Mouse (Mus musculus) right cerebral cortex, postnatal 25 days (tissue): ENCODE results near the gene Nfib.

Experiments used
- DNase-seq: peaks from one replicate; pipeline ENCODE4 v3.0.0; 2022

Nfib gene

GRCm38 (mm10) chr4:82587146-82587870 is 118.2 kb downstream of the Nfib start:
- DNase-seq, result no peak

- DNase-seq, result no peak
Measured at GRCm38 (mm10) chr4:82586637-82587036, 118.9 kb downstream of the Nfib start.

- DNase-seq, result no peak
Measured at GRCm38 (mm10) chr4:82585536-82585935, 120.0 kb downstream of the Nfib start.

DNA sequence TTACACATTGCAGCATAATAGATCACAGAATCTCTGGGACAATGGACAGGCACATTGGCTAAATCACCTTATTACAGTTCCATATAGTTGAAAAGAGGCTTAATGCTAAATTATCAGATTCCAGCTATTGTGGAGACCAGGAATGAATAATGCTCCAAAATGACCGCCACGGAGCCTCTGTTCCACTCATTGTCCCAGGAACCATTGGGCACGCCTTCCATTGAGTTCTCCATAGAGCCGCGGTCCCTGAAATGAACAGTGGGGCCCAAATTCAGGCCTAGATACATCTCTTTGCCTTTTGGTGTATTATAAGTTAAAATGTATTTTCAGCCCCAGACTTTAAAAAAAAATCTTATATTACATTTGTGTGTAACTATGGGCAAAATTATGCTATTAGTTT is 120.5 kb downstream of the Nfib start:
- DNase-seq, result no peak

DNA sequence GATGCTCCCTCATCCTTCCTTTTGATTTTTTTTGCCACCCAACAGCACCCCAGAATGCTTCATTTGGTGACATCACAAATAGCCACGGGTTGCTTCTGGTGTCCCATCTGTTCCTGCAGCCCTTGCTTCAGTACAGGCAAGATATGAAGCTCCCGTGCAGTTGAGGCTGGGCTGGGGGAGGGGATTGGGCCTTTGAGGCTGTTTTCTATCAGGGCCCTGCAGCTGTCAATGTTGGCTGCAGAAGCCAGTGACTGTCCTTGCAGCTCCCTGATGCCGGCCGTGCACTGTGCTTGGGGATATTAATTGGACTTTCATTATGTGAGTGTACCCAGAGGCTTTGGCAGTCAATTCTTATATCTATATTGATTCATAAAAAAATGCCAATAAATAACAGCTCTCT is 121.0 kb downstream of the Nfib start:
- DNase-seq, result no peak

DNA sequence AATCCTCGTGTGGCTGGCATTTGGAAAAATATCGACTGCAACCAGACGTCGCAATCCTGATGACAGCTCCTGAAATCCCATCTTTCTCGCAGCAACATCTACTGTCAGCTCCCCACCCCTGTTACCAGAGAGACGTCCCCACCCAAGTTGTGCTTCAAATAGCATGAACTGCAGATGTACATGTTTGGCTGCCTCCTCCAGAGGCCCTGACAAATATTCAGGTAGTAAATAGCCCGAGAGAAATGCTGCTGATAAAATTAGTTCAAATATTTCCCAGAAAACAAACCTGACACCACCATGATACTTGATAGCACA is 132.3 kb downstream of the Nfib start:
- no peak for DNase-seq

GRCm38 (mm10) chr4:82572410-82573290 is 132.9 kb downstream of the Nfib start:
- DNase-seq, result no peak

- DNase-seq, result no peak
Measured at GRCm38 (mm10) chr4:82558816-82559215, 146.7 kb downstream of the Nfib start.

- no peak for DNase-seq
Measured at GRCm38 (mm10) chr4:82555673-82556171, 149.8 kb downstream of the Nfib start.

DNA sequence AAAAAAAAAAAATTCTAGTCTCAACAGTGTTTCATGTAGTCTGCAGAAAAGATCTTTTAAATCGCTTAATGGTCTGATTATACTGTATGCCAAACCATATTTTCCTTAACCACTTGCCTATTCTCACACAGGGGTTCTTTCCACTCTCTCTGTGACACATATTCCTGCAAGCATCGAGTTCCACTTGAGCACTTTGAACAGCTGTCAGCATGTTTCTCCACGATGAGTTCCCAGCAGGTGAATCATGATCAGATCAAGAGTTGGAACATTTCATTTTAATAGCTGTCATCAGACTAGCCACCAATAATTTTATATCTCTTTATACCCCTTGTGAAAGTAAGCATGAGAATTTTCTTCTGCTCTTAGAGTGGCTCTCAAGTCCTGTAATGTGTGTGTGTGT is 151.9 kb downstream of the Nfib start:
- DNase-seq, result no peak

DNA sequence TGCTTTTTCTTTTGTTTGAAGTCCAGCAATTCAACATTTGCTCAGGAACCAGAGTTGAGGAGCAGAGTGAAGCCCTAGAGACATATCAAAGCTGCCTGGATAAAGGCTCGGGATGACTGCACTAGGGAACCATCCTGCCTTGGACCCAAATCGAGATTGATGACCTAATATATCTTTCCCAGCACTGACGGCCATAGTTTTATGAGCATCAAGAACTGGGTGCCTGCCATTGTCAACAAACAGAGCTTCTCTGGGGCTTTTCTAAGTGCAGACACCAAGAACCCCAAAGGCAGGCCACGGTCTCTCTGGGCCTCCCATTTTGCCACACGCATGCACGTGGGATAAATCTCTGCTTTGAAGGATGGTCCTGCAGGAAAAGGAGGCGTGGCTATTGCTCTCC is 153.3 kb downstream of the Nfib start:
- no peak for DNase-seq

GRCm38 (mm10) chr4:82549762-82550380 is 155.7 kb downstream of the Nfib start:
- DNase-seq, result no peak

DNA sequence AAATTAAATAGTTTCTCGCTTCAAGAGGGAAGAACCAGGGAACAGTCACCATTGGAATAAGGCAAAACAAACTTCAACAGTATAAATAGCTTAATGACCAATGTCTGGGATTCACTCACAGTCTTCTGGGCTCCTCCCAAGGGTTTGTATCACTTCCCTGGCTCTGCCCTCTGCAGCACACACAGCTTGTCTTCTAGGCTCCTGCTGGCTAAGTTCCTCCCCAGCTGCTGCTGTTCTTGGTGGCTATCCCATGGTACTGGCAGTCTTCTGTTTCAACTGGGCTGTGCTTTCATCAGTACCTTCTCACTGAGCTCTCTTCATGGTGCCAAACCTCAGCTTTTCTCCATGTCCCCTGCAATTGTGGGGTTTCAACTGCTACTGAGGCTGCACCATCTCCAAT is 157.3 kb downstream of the Nfib start:
- no peak for DNase-seq

- no peak for DNase-seq
Measured at GRCm38 (mm10) chr4:82543936-82544335, 161.6 kb downstream of the Nfib start.

- DNase-seq, result no peak
Measured at GRCm38 (mm10) chr4:82543398-82543740, 162.2 kb downstream of the Nfib start.

GRCm38 (mm10) chr4:82542656-82543397 is 162.7 kb downstream of the Nfib start:
- no peak for DNase-seq

DNA sequence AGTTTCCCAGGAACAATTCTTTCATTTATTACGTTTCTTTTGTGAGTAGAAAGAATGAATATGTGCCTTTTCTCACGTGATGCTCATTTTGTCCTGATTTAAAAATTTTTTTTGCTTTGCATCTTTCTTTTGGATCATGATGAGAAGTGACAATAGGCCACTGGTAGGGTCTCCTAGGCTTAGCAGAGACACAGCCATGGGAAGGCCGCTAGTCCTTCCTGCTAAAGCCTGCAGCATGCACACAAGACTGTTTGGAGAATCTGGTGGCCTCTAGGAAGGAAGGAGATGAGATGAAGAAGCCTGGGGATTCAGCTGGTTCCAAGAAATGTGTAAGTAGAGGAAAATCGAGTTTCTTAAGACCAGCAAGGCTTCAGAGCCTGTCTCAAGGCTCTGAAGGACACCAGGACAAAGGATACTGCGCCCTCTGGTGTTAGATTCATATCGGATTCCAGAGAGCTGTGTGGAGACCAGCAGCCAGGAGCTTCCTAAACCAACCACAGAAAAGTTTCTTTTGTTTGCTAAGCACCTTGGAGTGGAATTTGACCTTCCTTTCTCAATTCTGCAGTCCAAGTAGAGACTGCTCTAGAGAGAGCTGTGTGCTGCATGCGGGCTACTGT is 163.5 kb downstream of the Nfib start:
- peak; percentile 70 for DNase-seq

GRCm38 (mm10) chr4:82540466-82540990 is 165.0 kb downstream of the Nfib start:
- DNase-seq, result no peak

DNA sequence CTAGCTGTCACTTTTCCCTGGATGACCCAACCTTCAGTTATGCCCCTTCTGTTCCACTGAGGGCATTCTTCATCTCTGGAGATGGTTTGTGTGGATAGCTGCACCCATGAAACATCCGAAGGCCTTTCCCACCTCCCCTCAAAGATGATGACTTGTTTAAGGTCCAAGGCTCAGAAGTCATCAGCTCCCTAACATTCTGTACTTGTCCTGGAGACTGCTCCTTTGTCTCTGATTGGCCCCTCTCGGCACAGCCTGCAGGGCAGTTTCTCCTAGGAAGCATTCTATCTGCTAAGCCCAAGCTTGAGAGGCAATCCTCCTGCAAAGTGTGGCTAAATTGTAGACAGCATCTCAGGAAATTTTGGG is 165.5 kb downstream of the Nfib start:
- no peak for DNase-seq

DNA sequence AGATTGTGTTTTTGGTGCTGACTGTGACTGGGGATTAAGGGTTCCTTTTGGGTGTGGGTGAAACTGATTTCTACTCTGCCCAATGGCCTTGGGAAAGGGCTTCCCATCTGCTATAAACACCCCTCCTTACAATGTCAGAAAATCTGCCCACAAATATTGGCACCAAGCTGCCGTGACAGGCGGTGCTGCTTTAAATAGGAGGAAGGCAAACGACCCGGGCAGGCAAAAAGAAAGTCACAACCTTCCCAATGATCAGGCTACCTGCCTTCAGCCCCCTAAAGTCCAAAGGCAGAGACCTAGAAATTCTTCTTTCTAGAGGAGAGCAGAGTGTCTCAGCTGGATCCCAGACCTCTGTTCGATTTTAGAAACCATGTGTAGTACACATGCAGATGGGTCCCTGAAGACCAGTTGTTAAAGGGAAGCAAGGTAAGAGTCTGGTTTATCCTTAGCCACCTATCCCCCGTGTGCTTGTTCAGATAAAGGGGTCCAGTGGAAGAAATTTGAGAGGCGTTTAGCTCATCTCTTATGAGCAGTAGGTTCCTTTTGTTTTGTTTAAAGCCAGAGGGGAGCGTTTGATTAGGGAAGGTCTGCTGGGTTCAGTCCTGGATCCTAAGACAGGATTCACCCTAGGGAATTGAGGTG is 166.0 kb downstream of the Nfib start:
- DNase-seq, result no peak

- DNase-seq, result no peak
Measured at GRCm38 (mm10) chr4:82538815-82539214, 166.7 kb downstream of the Nfib start.
